Mouse (Mus musculus): ENCODE data around the gene Syce1.

GRCm38 (mm10) chr7:140754556-140754955, 33.1 kb downstream of the Syce1 start:
- TF ChIP-seq POLR2A (IDR thresholded peaks at IDR 0.05; ENCODE audit: borderline replicate concordance, control insufficient read depth, low read depth, low read length) (no peak), CTCF (IDR thresholded peaks at IDR 0.05; ENCODE audit: control insufficient read depth, insufficient read depth, low read length) (no peak)
